Mouse (Mus musculus): ENCODE results near the gene Ociad1.

DNA sequence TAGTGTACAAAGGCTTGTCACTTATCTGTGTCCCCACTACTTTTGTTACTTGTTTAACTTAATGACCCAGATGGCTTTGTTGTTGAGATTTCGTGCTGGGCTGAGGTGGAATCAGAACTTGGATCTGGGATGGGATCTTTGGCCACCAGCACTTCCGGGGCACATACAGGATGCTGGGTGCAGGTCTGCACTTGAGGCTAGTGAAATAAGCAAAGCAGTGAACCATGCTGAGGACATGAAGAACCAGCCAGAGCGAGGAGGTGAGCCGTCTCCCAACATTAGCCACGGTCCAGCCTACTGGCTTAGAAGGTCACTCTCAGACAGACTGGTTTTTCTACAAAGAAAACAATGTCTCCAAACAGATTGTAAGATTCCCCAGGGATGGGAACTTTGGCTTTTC, 56.9 kb downstream of the Ociad1 start:
- TF ChIP-seq CTCF (IDR thresholded peaks at IDR 0.05; ENCODE audit: low read depth, low read length) = no peak
- no peak for TF ChIP-seq GATA1 (IDR thresholded peaks at IDR 0.05; ENCODE audit: borderline replicate concordance, low read length)
- TF ChIP-seq TAL1 (conservative IDR thresholded peaks at IDR 0.05; ENCODE audit: low read depth, low read length) = no peak
- TF ChIP-seq POLR2AphosphoS5 (IDR thresholded peaks at IDR 0.05; ENCODE audit: insufficient replicate concordance, low read depth, low read length) = no peak

Measured in G1E (cell line).